Mouse (Mus musculus) thymus, adult 2 months (tissue): ENCODE measurements around the gene Vps13c.

ENCODE experiments used
- CTCF ChIP-seq: fragments of 200-500 bp; IDR thresholded peaks from 2 replicates; pipeline ENCODE4 v1.5.1; 2012; ENCODE audit warnings: mild to moderate bottlenecking, control low read depth, low read length, moderate library complexity, borderline replicate concordance; ENCODE audit not compliant: control insufficient read depth, poor library complexity, insufficient read depth; ENCODE audit errors: extremely low read depth
- POLR2A ChIP-seq: fragments of 200-500 bp; IDR thresholded peaks from 2 replicates; pipeline ENCODE4 v1.6.1; 2012; ENCODE audit warnings: mild to moderate bottlenecking, low read length, control low read depth, moderate library complexity; ENCODE audit not compliant: control insufficient read depth, poor library complexity, insufficient read depth; ENCODE audit errors: extremely low read depth

GRCm38 (mm10) chr9:67810527-67810926 lies 29.7 kb upstream of the Vps13c start:
- TF ChIP-seq CTCF (no peak), POLR2A (no peak)
